Mouse (Mus musculus) CH12.LX (cell line): ENCODE data around the gene Cd177. TPM values are rescaled to one million over a fixed set of nuclear protein-coding genes. Genes with fewer than 3 reads are reported as not detected.
"Not testable (repeated sequence)": the region's sequence is repeated elsewhere in the genome, so short reads cannot be mapped to it uniquely, and the experiment has no call there.

Experiments used
- DNase-seq: peaks from one replicate; pipeline ENCODE4 v3.0.0-alpha.2; 2013; ENCODE audit errors: extremely low read depth
- H3K27ac ChIP-seq: 2 replicates; pipeline ENCODE4 v1.5.1; 2012; ENCODE audit warnings: low read depth, mild to moderate bottlenecking, control low read depth, moderate library complexity; ENCODE audit not compliant: insufficient read depth
- H3K27me3 ChIP-seq: replicated peaks from 2 replicates; pipeline ENCODE3; 2012; ENCODE audit warnings: inconsistent platforms
- H3K36me3 ChIP-seq, 2 experiments: replicated peaks in 1 of 2; 2 replicates each; pipeline versions ENCODE3 to v1.6.1; 2012; ENCODE audit warnings: inconsistent platforms in 1 of 2, low read length in 1 of 2, mild to moderate bottlenecking in 1 of 2, mixed read lengths in 1 of 2, moderate library complexity in 1 of 2; ENCODE audit not compliant: control insufficient read depth in 1 of 2, insufficient read depth in 1 of 2
- H3K4me1 ChIP-seq, 2 experiments: 2 replicates each; pipeline ENCODE4 v1.6.1; 2012; ENCODE audit warnings: inconsistent platforms in 1 of 2, moderate library complexity in 1 of 2; ENCODE audit not compliant: insufficient read depth in 2 of 2, control insufficient read depth in 1 of 2
- H3K4me2 ChIP-seq: 2 replicates; pipeline ENCODE4 v1.6.1; 2012; ENCODE audit warnings: low read depth, mild to moderate bottlenecking, control low read depth; ENCODE audit not compliant: poor library complexity, insufficient read depth, severe bottlenecking
- H3K4me3 ChIP-seq, 3 experiments: fragments of 150-350 bp in 1 of 3; sonication (generic) in 1 of 3; replicated peaks in 1 of 3; 2 replicates each; pipeline versions ENCODE3 to v1.5.1; 2011 to 2012; ENCODE audit warnings: low read depth in 2 of 3, low read length in 2 of 3, mild to moderate bottlenecking in 2 of 3, moderate library complexity in 2 of 3, control low read depth in 1 of 3, improper control_type of control experiment in 1 of 3, inconsistent platforms in 1 of 3, mixed read lengths in 1 of 3; ENCODE audit not compliant: poor library complexity in 1 of 3
- H3K79me2 ChIP-seq: replicated peaks from 2 replicates; pipeline ENCODE4 v1.6.1; 2012; ENCODE audit warnings: mild to moderate bottlenecking, moderate library complexity; ENCODE audit not compliant: control insufficient read depth, poor library complexity, insufficient read depth, severe bottlenecking; ENCODE audit errors: extremely low read depth
- H3K9ac ChIP-seq: 2 replicates; pipeline ENCODE4 v1.6.1; 2012; ENCODE audit warnings: low read depth, mild to moderate bottlenecking, control low read depth, moderate library complexity; ENCODE audit not compliant: insufficient read depth
- H3K9me3 ChIP-seq: replicated peaks from 2 replicates; pipeline ENCODE3; 2012; ENCODE audit warnings: low read length, inconsistent platforms, mixed read lengths
- E2F4 ChIP-seq: IDR thresholded peaks from 2 replicates; pipeline ENCODE4 v1.6.1; 2011; ENCODE audit warnings: low read depth, low read length, improper control_type of control experiment; ENCODE audit not compliant: insufficient replicate concordance
- EP300 ChIP-seq: IDR thresholded peaks from 2 replicates; pipeline ENCODE4 v1.6.1; 2011; ENCODE audit warnings: low read length, improper control_type of control experiment
- NRF1 ChIP-seq: IDR thresholded peaks from 2 replicates; pipeline ENCODE4 v1.6.1; 2014; ENCODE audit warnings: low read depth, mild to moderate bottlenecking, inconsistent platforms, low read length, improper control_type of control experiment, moderate library complexity
- RCOR1 ChIP-seq: conservative IDR thresholded peaks from 2 replicates; pipeline ENCODE4 v1.6.1; 2012; ENCODE audit warnings: low read depth, mild to moderate bottlenecking, inconsistent platforms, low read length, improper control_type of control experiment
- TCF12 ChIP-seq: IDR thresholded peaks from 2 replicates; pipeline ENCODE4 v1.6.1; 2014; ENCODE audit warnings: low read depth, mild to moderate bottlenecking, inconsistent platforms, low read length, improper control_type of control experiment
- USF2 ChIP-seq: conservative IDR thresholded peaks from 2 replicates; pipeline ENCODE4 v1.6.1; 2011; ENCODE audit warnings: low read depth, low read length, improper control_type of control experiment
- ZC3H11A ChIP-seq: IDR thresholded peaks from 2 replicates; pipeline ENCODE4 v1.6.1; 2012; ENCODE audit warnings: low read depth, mild to moderate bottlenecking, inconsistent platforms, low read length, improper control_type of control experiment
- ZNF384 ChIP-seq: IDR thresholded peaks from 2 replicates; pipeline ENCODE4 v1.6.1; 2012; ENCODE audit warnings: low read depth, low read length, improper control_type of control experiment, inconsistent platforms
- dilution Hi-C: fragments of 300-500 bp; cut with MboI; formaldehyde crosslinking; loops from 2 replicates; pipeline ENCODE4 v1.14.3; 2020; ENCODE audit warnings: low sequenced_read_pairs; ENCODE audit not compliant: extremely low pct_unique_long_range_greater_than_20kb, extremely low pct_ligation_motif_present
- in situ Hi-C: fragments of 300-500 bp; cut with MboI; formaldehyde crosslinking; loops from 3 replicates; pipeline ENCODE4 v1.14.3; 2019; ENCODE audit warnings: low sequenced_read_pairs, low pct_ligation_motif_present, low pct_unique_long_range_greater_than_20kb, mixed read lengths
- polyA plus RNA-seq: library from polyadenylated mRNA; unstranded; fragments of >175 nt; gene quantifications from 2 replicates; pipeline ENCODE4 v1.2.1, GENCODE M21; 2012; ENCODE audit warnings: low read depth; ENCODE audit not compliant: insufficient read length
- total RNA-seq, 2 experiments: library from RNA; depleted of rRNA; stranded (reverse); fragments of 300-350 nt in 1 of 2; fragments of >200 nt in 1 of 2; gene quantifications; 2 replicates each; pipeline ENCODE4 v1.2.3; 2012 to 2014

Gene Cd177
- total and polyA plus RNA-seq, 3 experiments, result not detected

DNA sequence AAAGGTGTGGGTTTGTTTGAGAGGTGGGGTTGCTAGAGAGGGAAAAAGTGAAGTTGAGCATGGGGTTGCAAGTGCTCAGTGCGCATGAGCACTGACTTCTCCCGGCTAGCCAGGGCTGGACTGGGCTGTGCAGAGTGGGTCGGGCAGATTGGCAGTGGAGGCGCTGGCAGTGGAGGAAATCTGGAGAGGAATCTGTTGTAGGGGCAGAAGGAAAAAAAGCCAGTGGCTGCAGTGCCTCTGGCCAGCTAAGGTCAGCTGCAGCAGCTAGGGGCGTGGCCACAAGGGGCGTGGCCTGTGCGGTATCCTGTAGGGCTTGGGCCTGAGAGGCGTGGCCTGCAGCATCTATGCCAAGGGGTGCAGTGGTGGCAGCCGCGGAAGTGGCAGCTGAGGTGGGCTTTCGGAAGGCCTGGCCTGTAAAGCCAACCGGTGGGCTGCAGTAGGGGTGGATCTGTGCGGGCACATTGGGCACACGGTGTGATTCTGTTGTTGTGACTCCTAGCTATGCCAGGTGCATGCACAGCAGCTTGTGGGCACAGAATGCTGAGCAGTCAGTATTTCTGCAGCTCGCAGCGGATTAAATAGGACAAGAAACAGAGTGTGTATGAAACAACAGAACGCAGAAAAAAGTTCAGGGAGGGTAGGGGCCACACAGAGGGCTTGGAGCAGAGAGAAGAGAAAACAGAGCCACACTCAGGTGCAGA, 24.0 kb downstream of the Cd177 start:
- H3K27me3 ChIP-seq, result peaks cover 77% of the 10 kb centered on the region
- no peak overlapping the region for H3K27ac ChIP-seq
- H3K4me2 ChIP-seq, result no peak overlapping the region
- in situ Hi-C loops, result no loop called here
- DNase-seq, result no peak
- peaks cover 7% of the 10 kb centered on the region for H3K9me3 ChIP-seq
- no peak overlapping the region for H3K4me3 ChIP-seq
- H3K79me2 ChIP-seq, result no peaks in the 10 kb centered on the region
- H3K9ac ChIP-seq, result no peak overlapping the region
- no peaks in the 10 kb centered on the region; a peak in 1 of 4 replicates for H3K4me1 ChIP-seq
- TF ChIP-seq NRF1 (peak; percentile 56), E2F4 (no peak)
- no peaks in the 10 kb centered on the region for H3K36me3 ChIP-seq
- dilution Hi-C loops, result no loop called here

DNA sequence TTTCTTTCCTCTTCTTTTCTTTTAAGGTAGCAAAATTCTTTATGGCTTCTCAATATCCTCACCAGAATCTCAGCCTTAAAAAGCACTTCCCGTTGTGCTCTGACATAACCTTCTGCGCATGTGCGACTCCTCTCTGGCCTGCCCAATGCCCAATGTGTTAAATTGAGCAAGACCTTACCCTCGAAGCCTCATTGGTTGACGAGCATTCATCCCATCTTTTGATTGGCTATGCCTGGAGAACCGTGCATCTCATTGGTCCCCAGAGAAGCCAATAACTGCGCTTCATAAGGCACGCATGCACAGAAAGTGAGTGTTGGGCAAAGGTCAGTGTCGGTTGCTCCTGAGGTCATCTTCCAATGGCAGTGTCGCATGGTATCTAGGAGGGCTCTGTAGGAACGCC, 33.3 kb downstream of the Cd177 start, which contains the start of gene Gm4763:
Gene Gm4763 (minus strand): TSS at position 101 of the 400 bp plus-strand sequence.
- H3K4me1 ChIP-seq, dilution Hi-C loops, H3K9me3 ChIP-seq, DNase-seq, H3K27ac ChIP-seq, H3K79me2 ChIP-seq, in situ Hi-C loops, H3K4me3 ChIP-seq, H3K36me3 ChIP-seq, H3K9ac ChIP-seq, H3K4me2 ChIP-seq: not testable (repeated sequence)
- H3K27me3 ChIP-seq, result peaks cover 28% of the 10 kb centered on the region

DNA sequence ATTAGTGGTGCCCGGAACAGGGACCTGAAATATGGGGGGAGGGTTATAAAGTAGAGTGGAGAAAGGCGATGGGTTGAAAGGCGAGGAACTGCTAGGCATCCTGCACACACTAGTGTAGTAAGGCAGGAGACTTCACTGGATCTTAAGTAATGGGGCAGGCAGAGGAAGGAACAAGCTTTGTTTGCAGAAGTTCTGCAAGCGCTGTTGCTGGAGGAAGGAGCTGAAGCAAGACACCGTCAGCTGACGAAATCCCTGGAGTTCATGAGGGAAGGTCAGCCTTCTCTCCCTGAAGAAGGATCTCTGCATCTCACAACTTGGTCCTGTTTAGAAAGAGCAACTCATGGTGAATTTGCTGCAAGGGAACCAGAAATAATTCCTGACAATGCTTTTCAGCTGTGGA, 45.1 kb downstream of the Cd177 start:
- no peak for DNase-seq
- no peak overlapping the region for H3K9ac ChIP-seq
- H3K4me3 ChIP-seq, result no peak overlapping the region
- dilution Hi-C loops, result no loop called here
- no peak for TF ChIP-seq RCOR1
- no peak for TF ChIP-seq ZC3H11A
- TF ChIP-seq ZNF384, result no peak
- no peak for TF ChIP-seq USF2
- TF ChIP-seq TCF12, result no peak
- no peak for TF ChIP-seq EP300
- H3K79me2 ChIP-seq, result no peaks in the 10 kb centered on the region
- H3K4me2 ChIP-seq, result no peak overlapping the region
- H3K27me3 ChIP-seq, result peaks cover 53% of the 10 kb centered on the region
- H3K27ac ChIP-seq, result no peak overlapping the region
- no peaks in the 10 kb centered on the region for H3K4me1 ChIP-seq
- no peaks in the 10 kb centered on the region for H3K9me3 ChIP-seq
- in situ Hi-C loops, result no loop called here
- no peaks in the 10 kb centered on the region for H3K36me3 ChIP-seq
